Mouse (Mus musculus) MEL (cell line): Measurements from ENCODE around the gene Spock1.

ENCODE experiments used
- CTCF ChIP-seq, 3 experiments: IDR thresholded peaks in 2 of 3; conservative IDR thresholded peaks in 1 of 3; 2 replicates each; pipeline ENCODE4 v1.5.1; 2011 to 2012; ENCODE audit warnings: low read length in 3 of 3, low read depth in 2 of 3, mild to moderate bottlenecking in 2 of 3, improper control_type of control experiment in 1 of 3, inconsistent platforms in 1 of 3, mixed read lengths in 1 of 3, moderate library complexity in 1 of 3; ENCODE audit not compliant: control insufficient read depth in 1 of 3, insufficient read depth in 1 of 3, poor library complexity in 1 of 3, severe bottlenecking in 1 of 3
- EP300 ChIP-seq, 2 experiments: IDR thresholded peaks; 2 replicates each; pipeline ENCODE4 v1.6.1; 2011; ENCODE audit warnings: improper control_type of control experiment in 2 of 2, low read length in 2 of 2, low read depth in 1 of 2, mild to moderate bottlenecking in 1 of 2
- GABPA ChIP-seq: IDR thresholded peaks from 2 replicates; pipeline ENCODE4 v1.6.1; 2012; ENCODE audit warnings: low read depth, mild to moderate bottlenecking, inconsistent platforms, low read length, improper control_type of control experiment, moderate library complexity
- MAX ChIP-seq: IDR thresholded peaks from 2 replicates; pipeline ENCODE4 v1.6.1; 2011; ENCODE audit warnings: low read length, improper control_type of control experiment
- MXI1 ChIP-seq: IDR thresholded peaks from 2 replicates; pipeline ENCODE4 v1.6.1; 2011; ENCODE audit warnings: mild to moderate bottlenecking, low read depth, low read length, improper control_type of control experiment
- POLR2A ChIP-seq, 2 experiments: IDR thresholded peaks; 2 replicates each; pipeline ENCODE4 v1.6.1; 2011 to 2012; ENCODE audit warnings: low read length in 2 of 2, mild to moderate bottlenecking in 2 of 2, control low read depth in 1 of 2, improper control_type of control experiment in 1 of 2, low read depth in 1 of 2, moderate library complexity in 1 of 2; ENCODE audit not compliant: control insufficient read depth in 1 of 2, insufficient read depth in 1 of 2, poor library complexity in 1 of 2
- TAL1 ChIP-seq: IDR thresholded peaks from 2 replicates; pipeline ENCODE4 v1.6.1; 2012; ENCODE audit warnings: mild to moderate bottlenecking, inconsistent platforms, low read length, moderate library complexity, mixed read lengths
- USF2 ChIP-seq, 2 experiments: IDR thresholded peaks; 2 replicates each; pipeline ENCODE4 v1.6.1; 2011 to 2012; ENCODE audit warnings: improper control_type of control experiment in 2 of 2, low read length in 2 of 2, borderline replicate concordance in 1 of 2, inconsistent platforms in 1 of 2, low read depth in 1 of 2, mild to moderate bottlenecking in 1 of 2; ENCODE audit not compliant: insufficient read depth in 1 of 2

GRCm38 (mm10) chr13:57595761-57596051 lies 312.4 kb downstream of the Spock1 start:
- TF ChIP-seq MXI1 (no peak), POLR2A (IDR thresholded peaks at IDR 0.05; ENCODE audit: control insufficient read depth in 1 of 2, insufficient read depth in 1 of 2, low read depth in 1 of 2, low read length in 2 of 2, poor library complexity in 1 of 2) (no peak), CTCF (IDR thresholded peaks at IDR 0.05 in 2 of 3, conservative IDR thresholded peaks at IDR 0.05 in 1 of 3; ENCODE audit: control insufficient read depth in 1 of 3, insufficient read depth in 1 of 3, low read depth in 2 of 3, low read length in 3 of 3, poor library complexity in 1 of 3, severe bottlenecking in 1 of 3) (no peak), GABPA (no peak), EP300 (IDR thresholded peaks at IDR 0.05; ENCODE audit: low read depth in 1 of 2, low read length in 2 of 2) (no peak), TAL1 (no peak), USF2 (IDR thresholded peaks at IDR 0.05; ENCODE audit: borderline replicate concordance in 1 of 2, insufficient read depth in 1 of 2, low read depth in 1 of 2, low read length in 2 of 2) (no peak), MAX (no peak)
